7 mouse cellular contexts compared by ENCODE assay signal in genomic region chr11:103987423-103987822, GRCm38 (mm10). TPM values are rescaled to one million over a fixed set of nuclear protein-coding genes. Genes with fewer than 3 reads are reported as not detected.
DNase-seq lines count a peak whose midpoint lies in the region; ATAC-seq and TF ChIP-seq lines count a peak whose summit lies in the region.

No protein-coding gene starts in this region.

- WGBS in hindbrain, postnatal 0 days = 24% methylated on average over 8 of the region's 8 CpGs
- WGBS in midbrain, embryonic 14.5 days = 21% methylated on average over 8 of the region's 8 CpGs

- no peak overlapping the region for H3K4me2 ChIP-seq in hindbrain, postnatal 0 days (ENCODE audit: low read depth, low read length)
- no peak overlapping the region for H3K4me2 ChIP-seq in midbrain, embryonic 14.5 days (ENCODE audit: low read length)

- peaks cover 29% of the 10 kb centered on the region for H3K36me3 ChIP-seq in hindbrain, postnatal 0 days (ENCODE audit: insufficient read depth, low read length)
- H3K36me3 ChIP-seq in midbrain, embryonic 14.5 days (ENCODE audit: control insufficient read depth, insufficient read depth, low read length) = peaks cover 39% of the 10 kb centered on the region

- DNase-seq in WW6 (ENCODE audit: low read depth, low spot score) = peak; percentile 73
- peak; percentile 81 to 87 for DNase-seq in cerebellum, adult 18-20 months
- DNase-seq in hindbrain, postnatal 0 days (ENCODE audit: low spot score) = peak; percentile 94
- peak; percentile 72 to 76 for DNase-seq in left cerebral cortex, postnatal 36 days (ENCODE audit: low spot score in 2 of 2)
- peak; percentile 95 for DNase-seq in midbrain, embryonic 14.5 days
- DNase-seq in spleen, adult 12 weeks (ENCODE audit: low spot score) = peak; percentile 53

- ATAC-seq in frontal cortex, adult (ENCODE audit: low TSS enrichment) = peak; percentile 81
- ATAC-seq in hindbrain, postnatal 0 days = peak; percentile 76
- ATAC-seq in midbrain, embryonic 14.5 days (ENCODE audit: low FRiP score, low TSS enrichment) = peak; percentile 58; the same call in 1 of the 2 replicates

- H3K27me3 ChIP-seq in hindbrain, postnatal 0 days (ENCODE audit: insufficient read depth, low read length) = no peaks in the 10 kb centered on the region
- no peaks in the 10 kb centered on the region for H3K27me3 ChIP-seq in midbrain, embryonic 14.5 days (ENCODE audit: control insufficient read depth, insufficient read depth, low read length)

- H3K4me3 ChIP-seq in hindbrain, postnatal 0 days (ENCODE audit: low read length) = no peak overlapping the region
- no peak overlapping the region for H3K4me3 ChIP-seq in midbrain, embryonic 14.5 days (replicated peaks; ENCODE audit: low read depth, low read length)

- no peaks in the 10 kb centered on the region for H3K9me3 ChIP-seq in hindbrain, postnatal 0 days (ENCODE audit: low read length)
- no peaks in the 10 kb centered on the region for H3K9me3 ChIP-seq in midbrain, embryonic 14.5 days (ENCODE audit: control insufficient read depth, low read length)

- H3K9ac ChIP-seq in hindbrain, postnatal 0 days (replicated peaks; ENCODE audit: low read length) = no peak overlapping the region
- H3K9ac ChIP-seq in midbrain, embryonic 14.5 days (replicated peaks; ENCODE audit: low read length) = no peak overlapping the region

- no peak overlapping the region for H3K27ac ChIP-seq in hindbrain, postnatal 0 days
- H3K27ac ChIP-seq in midbrain, embryonic 14.5 days (replicated peaks; ENCODE audit: low read depth, low read length) = no peak overlapping the region

- TF ChIP-seq CTCF in hindbrain, postnatal 0 days (IDR thresholded peaks at IDR 0.05; ENCODE audit: low read depth) = peak; percentile 97

- H3K4me1 ChIP-seq in hindbrain, postnatal 0 days (ENCODE audit: insufficient read depth, low read length) = no peaks in the 10 kb centered on the region
- H3K4me1 ChIP-seq in midbrain, embryonic 14.5 days (ENCODE audit: control insufficient read depth, insufficient read depth, low read length) = no peaks in the 10 kb centered on the region

- intact Hi-C loops in left cerebral cortex, postnatal 36 days (cut with DNase I) = loop anchor here (1.0 to 5.0 kb wide), 2 partner anchors 185 to 210 kb away; no protein-coding TSS in a partner anchor

RNA-seq across cellular contexts. Expression of gene Arf2, which starts 20.9 kb away (rescaled TPM):
- 117 and 141 TPM in 2 replicates for total RNA-seq in hindbrain, postnatal 0 days (2014; rRNA removed)
- polyA plus RNA-seq in hindbrain, postnatal 0 days (2015; fragmentation: Nextera tagmentation; extraction: Ambion mirVana) = 180 and 191 TPM in 2 replicates
- 10 to 100 TPM; 46.4 to 49.9 TPM for total RNA-seq in left cerebral cortex, postnatal 36 days (2021)
- 193 and 222 TPM in 2 replicates for polyA plus RNA-seq in midbrain, embryonic 14.5 days (2014; fragmentation: Nextera tagmentation; extraction: Ambion mirVana)

RNA-seq across cellular contexts. Expression of gene Nsf, which starts 33.6 kb away (rescaled TPM):
- total RNA-seq in hindbrain, postnatal 0 days (2014; rRNA removed) = 143 and 150 TPM in 2 replicates
- polyA plus RNA-seq in hindbrain, postnatal 0 days (2015; fragmentation: Nextera tagmentation; extraction: Ambion mirVana) = 220 and 230 TPM in 2 replicates
- 100 to 1,000 TPM; 883 to 922 TPM for total RNA-seq in left cerebral cortex, postnatal 36 days (2021)
- 134 and 143 TPM in 2 replicates for polyA plus RNA-seq in midbrain, embryonic 14.5 days (2014; fragmentation: Nextera tagmentation; extraction: Ambion mirVana)
